Mouse (Mus musculus): ENCODE results near the gene Slc7a10. TPM values are rescaled to one million over a fixed set of nuclear protein-coding genes. Genes with fewer than 3 reads are reported as not detected.

Slc7a10 gene
- total and polyA plus RNA-seq, 2 experiments from 2014 or later, result 24.1 to 39.1 TPM

GRCm38 (mm10) chr7:35184833-35185724 is 1.1 kb upstream of the Slc7a10 start:
- Histone ChIP-seq H3K4me3 (ENCODE audit: low read depth, low read length) (peak overlapping the region; percentile 30), H3K4me2 (ENCODE audit: low read depth, low read length, poor library complexity, severe bottlenecking) (peak overlapping the region; percentile 52), H3K4me1 (ENCODE audit: insufficient read depth, low read length) (peaks cover 3% of the 10 kb centered on the region; the same call in 1 of the 2 replicates), H3K27me3 (ENCODE audit: insufficient read depth, low read length) (peaks cover 32% of the 10 kb centered on the region), H3K27ac (ENCODE audit: low read depth, low read length) (no peak overlapping the region), H3K9ac (replicated peaks; ENCODE audit: low read length, poor library complexity, severe bottlenecking) (0 out of 2 replicates have a peak overlapping the region, but pooled peaks have one; percentile 29), H3K36me3 (ENCODE audit: insufficient read depth, low read length) (no peaks in the 10 kb centered on the region), H3K9me3 (ENCODE audit: low read length) (no peaks in the 10 kb centered on the region)
- peak; percentile 72 for DNase-seq (ENCODE audit: low spot score)
- peak; percentile 68 for ATAC-seq (ENCODE audit: low FRiP score)
- TF ChIP-seq CTCF (IDR thresholded peaks at IDR 0.05), result peak; percentile 58
- 2% methylated on average over 54 of the region's 54 CpGs for WGBS

GRCm38 (mm10) chr7:35189699-35190098 is 3.5 kb downstream of the Slc7a10 start:
- Histone ChIP-seq H3K27ac (ENCODE audit: low read depth, low read length) (no peak overlapping the region), H3K4me1 (ENCODE audit: insufficient read depth, low read length) (peaks cover 3% of the 10 kb centered on the region; the same call in 1 of the 2 replicates), H3K9ac (replicated peaks; ENCODE audit: low read length, poor library complexity, severe bottlenecking) (no peak overlapping the region), H3K9me3 (ENCODE audit: low read length) (no peaks in the 10 kb centered on the region), H3K36me3 (ENCODE audit: insufficient read depth, low read length) (no peaks in the 10 kb centered on the region), H3K4me2 (ENCODE audit: low read depth, low read length, poor library complexity, severe bottlenecking) (no peak overlapping the region), H3K4me3 (ENCODE audit: low read depth, low read length) (no peak overlapping the region), H3K27me3 (ENCODE audit: insufficient read depth, low read length) (peaks cover 28% of the 10 kb centered on the region)
- DNase-seq (ENCODE audit: low spot score) (no peak), ATAC-seq (ENCODE audit: low FRiP score) (no peak)
- 72% methylated on average over 5 of the region's 5 CpGs for WGBS
- TF ChIP-seq CTCF (IDR thresholded peaks at IDR 0.05), result no peak

GRCm38 (mm10) chr7:35191276-35191675 is 5.1 kb downstream of the Slc7a10 start:
- peaks cover 17% of the 10 kb centered on the region for H3K27me3 ChIP-seq (ENCODE audit: insufficient read depth, low read length)
- 4% methylated on average over 2 of the region's 2 CpGs for WGBS
- ATAC-seq (ENCODE audit: low FRiP score) (no peak), DNase-seq (ENCODE audit: low spot score) (no peak)
- no peak overlapping the region for H3K4me2 ChIP-seq (ENCODE audit: low read depth, low read length, poor library complexity, severe bottlenecking)
- no peak overlapping the region for H3K9ac ChIP-seq (replicated peaks; ENCODE audit: low read length, poor library complexity, severe bottlenecking)
- no peak overlapping the region for H3K4me3 ChIP-seq (ENCODE audit: low read depth, low read length)
- H3K9me3 ChIP-seq (ENCODE audit: low read length), result no peaks in the 10 kb centered on the region
- H3K36me3 ChIP-seq (ENCODE audit: insufficient read depth, low read length), result no peaks in the 10 kb centered on the region
- H3K27ac ChIP-seq (ENCODE audit: low read depth, low read length), result no peak overlapping the region
- TF ChIP-seq CTCF (IDR thresholded peaks at IDR 0.05), result no peak
- H3K4me1 ChIP-seq (ENCODE audit: insufficient read depth, low read length), result no peaks in the 10 kb centered on the region; the same call in 1 of the 2 replicates

GRCm38 (mm10) chr7:35197022-35197421 is 10.8 kb downstream of the Slc7a10 start:
- TF ChIP-seq CTCF (IDR thresholded peaks at IDR 0.05), result no peak

GRCm38 (mm10) chr7:35198981-35199754 is 13.0 kb downstream of the Slc7a10 start:
- DNase-seq (ENCODE audit: low spot score) (no peak), ATAC-seq (ENCODE audit: low FRiP score) (no peak)
- Histone ChIP-seq H3K4me1 (ENCODE audit: insufficient read depth, low read length) (no peaks in the 10 kb centered on the region), H3K36me3 (ENCODE audit: insufficient read depth, low read length) (peaks cover 52% of the 10 kb centered on the region), H3K27ac (ENCODE audit: low read depth, low read length) (no peak overlapping the region), H3K9me3 (ENCODE audit: low read length) (no peaks in the 10 kb centered on the region), H3K4me3 (ENCODE audit: low read depth, low read length) (no peak overlapping the region), H3K9ac (replicated peaks; ENCODE audit: low read length, poor library complexity, severe bottlenecking) (no peak overlapping the region), H3K27me3 (ENCODE audit: insufficient read depth, low read length) (no peaks in the 10 kb centered on the region), H3K4me2 (ENCODE audit: low read depth, low read length, poor library complexity, severe bottlenecking) (no peak overlapping the region)
- WGBS, result 94% methylated on average over 12 of the region's 12 CpGs
- no peak for TF ChIP-seq CTCF (IDR thresholded peaks at IDR 0.05)

More at GRCm38 (mm10) chr7:35197022-35197421, 10.8 kb downstream of the Slc7a10 start:
- H3K36me3 ChIP-seq (ENCODE audit: insufficient read depth, low read length), result peaks cover 30% of the 10 kb centered on the region
- WGBS, result 79% methylated on average over 2 of the region's 2 CpGs
- H3K27me3 ChIP-seq (ENCODE audit: insufficient read depth, low read length), result no peaks in the 10 kb centered on the region
- no peak overlapping the region for H3K27ac ChIP-seq (ENCODE audit: low read depth, low read length)
- no peak overlapping the region for H3K9ac ChIP-seq (replicated peaks; ENCODE audit: low read length, poor library complexity, severe bottlenecking)
- H3K4me2 ChIP-seq (ENCODE audit: low read depth, low read length, poor library complexity, severe bottlenecking), result no peak overlapping the region
- no peaks in the 10 kb centered on the region for H3K9me3 ChIP-seq (ENCODE audit: low read length)
- DNase-seq (ENCODE audit: low spot score), result no peak
- H3K4me1 ChIP-seq (ENCODE audit: insufficient read depth, low read length), result no peaks in the 10 kb centered on the region
- no peak overlapping the region for H3K4me3 ChIP-seq (ENCODE audit: low read depth, low read length)
- ATAC-seq (ENCODE audit: low FRiP score), result no peak

Measured in midbrain, postnatal 0 days (tissue).